11 mouse cellular contexts compared by ENCODE assay signal in genomic region chr9:67418092-67418491, GRCm38 (mm10).
DNase-seq lines count a peak whose midpoint lies in the region; ATAC-seq and TF ChIP-seq lines count a peak whose summit lies in the region.
"Had no signal": no experiment of that assay in that cellular context is flagged by ENCODE, and none has a peak within 500 bp of the region (broad histone marks: within the 10 kb centered on the region; RNA-seq: fewer than 3 reads in every experiment).

No protein-coding gene starts in this region.

- no peaks in the 10 kb centered on the region for H3K27me3 ChIP-seq in hindbrain, embryonic 12.5 days
- no peaks in the 10 kb centered on the region for H3K27me3 ChIP-seq in limb, embryonic 14.5 days (ENCODE audit: control insufficient read depth, insufficient read depth, low read length)
- H3K27me3 ChIP-seq in heart, adult 2 months (ENCODE audit: control insufficient read depth, insufficient read depth, low read length) = no peaks in the 10 kb centered on the region

- H3K9ac ChIP-seq in hindbrain, embryonic 12.5 days = no peak overlapping the region
- H3K9ac ChIP-seq in limb, embryonic 14.5 days (ENCODE audit: low read depth, low read length, severe bottlenecking) = no peak overlapping the region
- H3K9ac ChIP-seq in heart, adult 2 months (ENCODE audit: low read depth, low read length) = no peak overlapping the region

- H3K79me2 ChIP-seq in heart, adult 2 months (replicated peaks; ENCODE audit: control insufficient read depth, insufficient read depth, low read length) = no peaks in the 10 kb centered on the region

- peak; percentile 58; the same call in 1 of the 2 replicates for ATAC-seq in hindbrain, embryonic 12.5 days (ENCODE audit: low FRiP score)
- no peak for ATAC-seq in limb, embryonic 14.5 days (ENCODE audit: low FRiP score, low read depth)

- H3K4me3 ChIP-seq in hindbrain, embryonic 12.5 days = no peak overlapping the region
- H3K4me3 ChIP-seq in limb, embryonic 14.5 days (replicated peaks; ENCODE audit: low read length) = no peak overlapping the region
- H3K4me3 ChIP-seq in heart, adult 2 months = no peak overlapping the region
- H3K4me3 ChIP-seq: heart, embryonic 10.5 days had no signal

- no peak for TF ChIP-seq EP300 in heart, adult 2 months (IDR thresholded peaks at IDR 0.05; ENCODE audit: insufficient read depth, low read depth, low read length)

- intact Hi-C loops in heart, adult 2 months (cut with DNase I) = no loop called here

- no peak for TF ChIP-seq CTCF in brain, embryonic 14.5 days (IDR thresholded peaks at IDR 0.05; ENCODE audit: borderline replicate concordance, extremely low read depth, insufficient read depth, insufficient read length)
- TF ChIP-seq CTCF in heart, adult 2 months (IDR thresholded peaks at IDR 0.05) = no peak

- no peak overlapping the region for H3K27ac ChIP-seq in hindbrain, embryonic 12.5 days
- no peak overlapping the region for H3K27ac ChIP-seq in limb, embryonic 14.5 days (replicated peaks; ENCODE audit: low read depth, low read length)
- no peak overlapping the region for H3K27ac ChIP-seq in heart, adult 2 months
- H3K27ac ChIP-seq: heart, embryonic 10.5 days had no signal

- no peak for TF ChIP-seq POLR2A in brain, embryonic 14.5 days (IDR thresholded peaks at IDR 0.05; ENCODE audit: borderline replicate concordance, extremely low read depth, insufficient read depth, insufficient read length, poor library complexity, severe bottlenecking)
- no peak for TF ChIP-seq POLR2A in limb, embryonic 14.5 days (IDR thresholded peaks at IDR 0.05; ENCODE audit: borderline replicate concordance, extremely low read depth, insufficient read depth, insufficient read length)
- TF ChIP-seq POLR2A in heart, adult 2 months (IDR thresholded peaks at IDR 0.05; ENCODE audit: insufficient read depth, low read depth, low read length) = no peak

- H3K4me2 ChIP-seq in hindbrain, embryonic 12.5 days (replicated peaks) = no peak overlapping the region
- no peak overlapping the region for H3K4me2 ChIP-seq in limb, embryonic 14.5 days (replicated peaks; ENCODE audit: low read depth, low read length, severe bottlenecking)

- WGBS in hindbrain, embryonic 12.5 days = 52% methylated on average over 6 of the region's 6 CpGs
- 53% methylated on average over 6 of the region's 6 CpGs for WGBS in limb, embryonic 14.5 days
- WGBS in heart, adult 2 months = 67% methylated on average over 6 of the region's 6 CpGs

- DNase-seq in cerebellum, postnatal 14 days = peak; percentile 59 to 72
- DNase-seq in cerebellum, adult 9-10 months = no peak
- peak; percentile 82 for DNase-seq in brain, embryonic 14.5 days (ENCODE audit: low read depth)
- DNase-seq in limb, embryonic 14.5 days (ENCODE audit: low spot score) = peak; percentile 5
- DNase-seq in yolk sac, embryonic 10.5 days (ENCODE audit: low spot score) = no peak
- no peak for DNase-seq in gastrocnemius, postnatal 4 days (ENCODE audit: low spot score in 2 of 2)
- DNase-seq in heart, adult 2 months = no peak
- DNase-seq: kidney, postnatal 4 days; lung, postnatal 10 days had no signal

- peaks cover 6% of the 10 kb centered on the region; the same call in 1 of the 2 replicates for H3K4me1 ChIP-seq in hindbrain, embryonic 12.5 days
- peaks cover 10% of the 10 kb centered on the region; the same call in 1 of the 2 replicates for H3K4me1 ChIP-seq in limb, embryonic 14.5 days (ENCODE audit: control insufficient read depth, insufficient read depth, low read length)
- H3K4me1 ChIP-seq in heart, adult 2 months (ENCODE audit: control insufficient read depth, insufficient read depth, low read length) = no peaks in the 10 kb centered on the region

- no peaks in the 10 kb centered on the region for H3K36me3 ChIP-seq in hindbrain, embryonic 12.5 days
- H3K36me3 ChIP-seq in limb, embryonic 14.5 days (ENCODE audit: control insufficient read depth, insufficient read depth, low read length) = no peaks in the 10 kb centered on the region
- no peaks in the 10 kb centered on the region for H3K36me3 ChIP-seq in heart, adult 2 months (ENCODE audit: control insufficient read depth, insufficient read depth, low read length)
- H3K36me3 ChIP-seq: heart, embryonic 10.5 days had no signal

- H3K9me3 ChIP-seq in hindbrain, embryonic 12.5 days (replicated peaks) = no peaks in the 10 kb centered on the region
- H3K9me3 ChIP-seq in limb, embryonic 14.5 days (ENCODE audit: control insufficient read depth, low read length) = no peaks in the 10 kb centered on the region
- H3K9me3 ChIP-seq: heart, embryonic 10.5 days had no signal

Comparison
In these comparisons a context has a peak if more than half of its experiments do, and no peak if none do; other contexts are left out.
1. DNase-seq: peak in cerebellum, postnatal 14 days (2 of 2), brain, embryonic 14.5 days (single experiment) and limb, embryonic 14.5 days (single experiment); none in cerebellum, adult 9-10 months (single experiment), yolk sac, embryonic 10.5 days (single experiment), gastrocnemius, postnatal 4 days (0 of 2) and heart, adult 2 months (0 of 2).